Mouse (Mus musculus) myocyte (in vitro differentiated cells): ENCODE data around the gene 2210017I01Rik.

Experiments used
- MAX ChIP-seq: IDR thresholded peaks from one replicate; pipeline ENCODE4 v1.6.1; 2011; ENCODE audit warnings: low read depth, mild to moderate bottlenecking, control low read depth
- POLR2A ChIP-seq: IDR thresholded peaks from one replicate; pipeline ENCODE4 v1.6.1; 2011; ENCODE audit warnings: low read depth, mild to moderate bottlenecking, control low read depth, moderate library complexity; ENCODE audit not compliant: insufficient read length
- REST ChIP-seq: IDR thresholded peaks from one replicate; pipeline ENCODE4 v1.6.1; 2011; ENCODE audit warnings: mild to moderate bottlenecking, control low read depth, moderate library complexity; ENCODE audit not compliant: insufficient read depth, insufficient read length
- USF1 ChIP-seq: IDR thresholded peaks from one replicate; pipeline ENCODE4 v1.6.1; 2011; ENCODE audit warnings: low read depth, mild to moderate bottlenecking, control low read depth, moderate library complexity

GRCm38 (mm10) chr3:92607392-92607791 is at the start of gene 2210017I01Rik:
- TF ChIP-seq MAX (no peak), POLR2A (no peak), REST (no peak), USF1 (no peak)
